Mouse (Mus musculus) G1E (cell line): ENCODE data around the gene Arl4d.

Experiments used
- CTCF ChIP-seq: IDR thresholded peaks from 2 replicates; pipeline ENCODE4 v1.5.1; 2012; ENCODE audit warnings: low read depth, low read length, inconsistent platforms, mixed read lengths
- TAL1 ChIP-seq: conservative IDR thresholded peaks from 2 replicates; pipeline ENCODE4 v1.6.1; 2012; ENCODE audit warnings: low read depth, low read length, inconsistent platforms, mixed read lengths

- TF ChIP-seq TAL1 (no peak), CTCF (no peak)
Observed at GRCm38 (mm10) chr11:101618596-101618995, 46.7 kb upstream of the Arl4d start.
